ENCODE assay signal across 16 mouse cellular contexts in genomic region chr9:89771153-89771552, GRCm38 (mm10). TPM values are rescaled to one million over a fixed set of nuclear protein-coding genes. Genes with fewer than 3 reads are reported as not detected.
DNase-seq lines count a peak whose midpoint lies in the region; ATAC-seq lines count a peak whose summit lies in the region.
"Had no signal": no experiment of that assay in that cellular context is flagged by ENCODE, and none has a peak within 500 bp of the region (broad histone marks: within the 10 kb centered on the region; RNA-seq: fewer than 3 reads in every experiment).

No protein-coding gene starts in this region.

- no peak overlapping the region for H3K27ac ChIP-seq in midbrain, embryonic 16.5 days (ENCODE audit: low read length)
- H3K27ac ChIP-seq in midbrain, embryonic 10.5 days (replicated peaks): no peak overlapping the region
- H3K27ac ChIP-seq: hindbrain, embryonic 15.5 days had no signal

- intact Hi-C loops in heart, postnatal 25 days (cut with DNase I): no loop called here
- intact Hi-C loops in heart, postnatal 14 days (cut with DNase I): loop anchor here (5.0 kb wide), 1 partner anchor 64 kb away; the partner anchor contains the start of gene Tmed3

- H3K4me1 ChIP-seq in midbrain, embryonic 16.5 days (ENCODE audit: control insufficient read depth, insufficient read depth, low read length): no peaks in the 10 kb centered on the region
- H3K4me1 ChIP-seq in midbrain, embryonic 10.5 days: no peaks in the 10 kb centered on the region
- H3K4me1 ChIP-seq: hindbrain, embryonic 15.5 days had no signal

- peak; percentile 15 for DNase-seq in cerebellum, adult 9-11 months
- no peak for DNase-seq in cerebellum, adult 18-20 months
- DNase-seq in heart, adult 11 months: peak; percentile 96
- no peak for DNase-seq in heart, postnatal 25 days (ENCODE audit: low spot score)
- DNase-seq in midbrain, embryonic 10.5 days (ENCODE audit: low spot score): no peak
- peak; percentile 7 to 30 for DNase-seq in heart, postnatal 14 days
- DNase-seq: adrenal gland, adult 2 months; gastrocnemius, postnatal 36 days; kidney, adult 2 months; kidney, postnatal 36 days; thymus, adult 18-20 months had no signal

- H3K4me3 ChIP-seq in midbrain, embryonic 16.5 days (ENCODE audit: low read depth, low read length): no peak overlapping the region
- H3K4me3 ChIP-seq in midbrain, embryonic 10.5 days: no peak overlapping the region
- H3K4me3 ChIP-seq: hindbrain, embryonic 15.5 days had no signal

- H3K36me3 ChIP-seq in midbrain, embryonic 16.5 days (ENCODE audit: control insufficient read depth, insufficient read depth, low read length): no peaks in the 10 kb centered on the region
- no peaks in the 10 kb centered on the region for H3K36me3 ChIP-seq in midbrain, embryonic 10.5 days
- H3K36me3 ChIP-seq: hindbrain, embryonic 15.5 days had no signal

- no peak overlapping the region for H3K4me2 ChIP-seq in midbrain, embryonic 16.5 days (ENCODE audit: low read length)
- H3K4me2 ChIP-seq: hindbrain, embryonic 15.5 days; liver, embryonic 11.5 days had no signal

- peak; percentile 72 for ATAC-seq in midbrain, embryonic 16.5 days
- ATAC-seq in erythroblast, adult 5-6 weeks (replicated peaks; ENCODE audit: low FRiP score, poor library complexity, severe bottlenecking): no peak

- no peak overlapping the region for H3K9ac ChIP-seq in midbrain, embryonic 16.5 days (ENCODE audit: low read depth, low read length)
- H3K9ac ChIP-seq: hindbrain, embryonic 15.5 days had no signal

- 37% methylated on average over 1 of the region's 1 CpGs for WGBS in midbrain, embryonic 16.5 days
- WGBS in midbrain, embryonic 10.5 days: 51% methylated on average over 1 of the region's 1 CpGs

- H3K9me3 ChIP-seq in midbrain, embryonic 16.5 days (replicated peaks; ENCODE audit: control insufficient read depth, low read length, poor library complexity, severe bottlenecking): no peaks in the 10 kb centered on the region
- H3K9me3 ChIP-seq in midbrain, embryonic 10.5 days (replicated peaks): no peaks in the 10 kb centered on the region
- H3K9me3 ChIP-seq: hindbrain, embryonic 15.5 days had no signal

- no peaks in the 10 kb centered on the region for H3K27me3 ChIP-seq in midbrain, embryonic 16.5 days (ENCODE audit: control insufficient read depth, insufficient read depth, low read depth, low read length)
- no peaks in the 10 kb centered on the region for H3K27me3 ChIP-seq in midbrain, embryonic 10.5 days (ENCODE audit: low read depth, poor library complexity, severe bottlenecking)
- H3K27me3 ChIP-seq: hindbrain, embryonic 15.5 days had no signal

RNA-seq across cellular contexts. Expression of gene Ankrd34c, which starts 32.9 kb away (rescaled TPM):
- total RNA-seq in heart, postnatal 25 days (2021): not detected
- 0.15 and 0.34 TPM in 2 replicates for polyA plus RNA-seq in midbrain, embryonic 16.5 days (2015; fragmentation: Nextera tagmentation; extraction: Ambion mirVana)
- not detected in 2 replicates for polyA plus RNA-seq in midbrain, embryonic 10.5 days (2016; fragmentation: Nextera tagmentation; extraction: Ambion mirVana)
- total RNA-seq in heart, postnatal 14 days (2021): not detected
- 0.21 TPM in 1 of 2 replicates, not detected in the other for total RNA-seq in erythroblast, adult 5-6 weeks (2015; ENCODE audit: low replicate concordance)
- total RNA-seq in erythroblast, adult 5-6 weeks (2017; ENCODE audit: low replicate concordance): not detected in 2 replicates
- total RNA-seq: adrenal gland, adult 2 months; gastrocnemius, postnatal 36 days had no signal
- polyA plus RNA-seq: adrenal gland, adult 2 months; kidney, adult 2 months; liver, embryonic 11.5 days; lung, embryonic 16.5 days had no signal

Comparison
In these comparisons a context has a peak if more than half of its experiments do, and no peak if none do; other contexts are left out.
1. DNase-seq: peak in cerebellum, adult 9-11 months (single experiment), heart, adult 11 months (single experiment) and heart, postnatal 14 days (2 of 2); none in cerebellum, adult 18-20 months (0 of 2), heart, postnatal 25 days (single experiment) and midbrain, embryonic 10.5 days (single experiment).